Mouse (Mus musculus) thymus, adult 18-20 months (tissue): ENCODE measurements around the gene Ifnar2.
A peak's percentile ranks its signal among the peaks of the same experiment; 100 is the strongest.

Experiments
- DNase-seq, 2 experiments: peaks; one replicate each; pipeline ENCODE4 v3.0.0; 2022; ENCODE audit warnings: mixed read lengths in 2 of 2

Ifnar2 gene

GRCm38 (mm10) chr16:91372577-91373472 is at the start of gene Ifnar2:
TSS of gene Ifnar2 (plus strand) at chr16:91372783.
- peak; percentile 62 to 72 for DNase-seq

- no peak for DNase-seq
Measured at GRCm38 (mm10) chr16:91327605-91328004, 45.0 kb upstream of the Ifnar2 start.

GRCm38 (mm10) chr16:91328922-91329321 is 43.7 kb upstream of the Ifnar2 start:
- no peak for DNase-seq

GRCm38 (mm10) chr16:91330496-91330895 is 42.1 kb upstream of the Ifnar2 start:
- DNase-seq = no peak

GRCm38 (mm10) chr16:91331153-91331552 is 41.4 kb upstream of the Ifnar2 start:
- no peak for DNase-seq

GRCm38 (mm10) chr16:91332880-91333279 is 39.7 kb upstream of the Ifnar2 start:
- no peak for DNase-seq

- no peak for DNase-seq
Measured at GRCm38 (mm10) chr16:91334190-91334893, 38.2 kb upstream of the Ifnar2 start.

- DNase-seq = no peak
Measured at GRCm38 (mm10) chr16:91336753-91337152, 35.8 kb upstream of the Ifnar2 start.

GRCm38 (mm10) chr16:91337480-91337879 is 35.1 kb upstream of the Ifnar2 start:
- DNase-seq = no peak

- DNase-seq = no peak
Measured at GRCm38 (mm10) chr16:91346491-91346890, 26.1 kb upstream of the Ifnar2 start.

GRCm38 (mm10) chr16:91347491-91348263 is 24.9 kb upstream of the Ifnar2 start:
- no peak for DNase-seq

GRCm38 (mm10) chr16:91348264-91348565 is 24.4 kb upstream of the Ifnar2 start:
- DNase-seq = no peak

- no peak for DNase-seq
Measured at GRCm38 (mm10) chr16:91348588-91349330, 23.8 kb upstream of the Ifnar2 start.

- DNase-seq = no peak
Measured at GRCm38 (mm10) chr16:91352084-91352562, 20.5 kb upstream of the Ifnar2 start.

- DNase-seq = no peak
Measured at GRCm38 (mm10) chr16:91352749-91353148, 19.8 kb upstream of the Ifnar2 start.

GRCm38 (mm10) chr16:91353177-91353576 is 19.4 kb upstream of the Ifnar2 start:
- DNase-seq = no peak

GRCm38 (mm10) chr16:91353638-91354037 is 18.9 kb upstream of the Ifnar2 start:
- DNase-seq = no peak

- no peak for DNase-seq
Measured at GRCm38 (mm10) chr16:91354599-91354998, 18.0 kb upstream of the Ifnar2 start.

GRCm38 (mm10) chr16:91355160-91355559 is 17.4 kb upstream of the Ifnar2 start:
- no peak for DNase-seq

GRCm38 (mm10) chr16:91356760-91357525 is 15.6 kb upstream of the Ifnar2 start:
- DNase-seq = no peak

- no peak for DNase-seq
Measured at GRCm38 (mm10) chr16:91357526-91357900, 15.1 kb upstream of the Ifnar2 start.

GRCm38 (mm10) chr16:91358555-91358954 is 14.0 kb upstream of the Ifnar2 start:
- DNase-seq = no peak
